Comparison of ENCODE assay signal across 33 mouse cellular contexts in the genomic region with DNA sequence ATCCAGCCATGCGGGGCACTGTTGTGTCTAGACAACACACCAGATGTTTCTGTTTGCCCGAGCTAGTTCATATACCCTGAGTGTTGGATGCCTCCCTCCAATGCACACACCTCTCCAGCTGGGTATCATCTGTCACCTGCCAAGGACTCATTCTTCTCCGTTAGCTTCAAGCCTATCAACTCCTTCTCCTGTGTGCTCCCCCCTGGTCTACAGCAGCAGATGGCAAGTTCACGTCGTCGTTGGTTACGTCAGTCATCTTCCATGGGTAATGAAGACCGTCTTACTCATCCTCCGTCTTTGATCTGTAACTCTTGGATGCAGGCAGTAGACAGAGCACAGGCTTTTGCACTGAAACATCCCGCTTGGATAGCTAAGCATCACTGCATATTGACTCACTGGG. TPM values are rescaled to one million over a fixed set of nuclear protein-coding genes. Genes with fewer than 3 reads are reported as not detected.
A peak's percentile ranks its signal among the peaks of the same experiment; 100 is the strongest.
DNase-seq lines count a peak whose midpoint lies in the region; ATAC-seq and TF ChIP-seq lines count a peak whose summit lies in the region.
"Had no signal": no experiment of that assay in that cellular context is flagged by ENCODE, and none has a peak within 500 bp of the region (broad histone marks: within the 10 kb centered on the region; RNA-seq: fewer than 3 reads in every experiment).

No protein-coding gene starts in this region.

- intact Hi-C loops in heart, adult 2 months (cut with DNase I), result no loop called here

- no peaks in the 10 kb centered on the region for H3K79me2 ChIP-seq in heart, adult 2 months (replicated peaks; ENCODE audit: control insufficient read depth, insufficient read depth, low read length)

- no peak overlapping the region for H3K9ac ChIP-seq in heart, adult 2 months (ENCODE audit: low read depth, low read length)
- H3K9ac ChIP-seq in hindbrain, postnatal 0 days (replicated peaks; ENCODE audit: low read length), result no peak overlapping the region
- H3K9ac ChIP-seq in hindbrain, embryonic 14.5 days, result no peak overlapping the region
- H3K9ac ChIP-seq in midbrain, embryonic 11.5 days (ENCODE audit: low read length), result no peak overlapping the region
- no peak overlapping the region for H3K9ac ChIP-seq in midbrain, postnatal 0 days (replicated peaks; ENCODE audit: low read length, poor library complexity, severe bottlenecking)
- H3K9ac ChIP-seq: embryonic facial prominence, embryonic 12.5 days; embryonic facial prominence, embryonic 15.5 days; forebrain, postnatal 0 days; heart, embryonic 13.5 days; hindbrain, embryonic 15.5 days had no signal

- no peak overlapping the region for H3K4me2 ChIP-seq in hindbrain, postnatal 0 days (ENCODE audit: low read depth, low read length)
- no peak overlapping the region for H3K4me2 ChIP-seq in hindbrain, embryonic 14.5 days (replicated peaks)
- H3K4me2 ChIP-seq in midbrain, embryonic 11.5 days, result no peak overlapping the region
- H3K4me2 ChIP-seq in midbrain, postnatal 0 days (ENCODE audit: low read depth, low read length, poor library complexity, severe bottlenecking), result no peak overlapping the region
- H3K4me2 ChIP-seq: embryonic facial prominence, embryonic 12.5 days; embryonic facial prominence, embryonic 15.5 days; heart, embryonic 13.5 days; hindbrain, embryonic 15.5 days had no signal

- H3K36me3 ChIP-seq in heart, adult 2 months (ENCODE audit: control insufficient read depth, insufficient read depth, low read length), result no peaks in the 10 kb centered on the region
- H3K36me3 ChIP-seq in hindbrain, postnatal 0 days (ENCODE audit: insufficient read depth, low read length), result no peaks in the 10 kb centered on the region
- no peaks in the 10 kb centered on the region for H3K36me3 ChIP-seq in hindbrain, embryonic 14.5 days (replicated peaks; ENCODE audit: control insufficient read depth, insufficient read depth)
- no peaks in the 10 kb centered on the region for H3K36me3 ChIP-seq in midbrain, embryonic 11.5 days (ENCODE audit: control insufficient read depth, insufficient read depth, low read length)
- no peaks in the 10 kb centered on the region for H3K36me3 ChIP-seq in midbrain, postnatal 0 days (ENCODE audit: insufficient read depth, low read length)
- H3K36me3 ChIP-seq: embryonic facial prominence, embryonic 12.5 days; embryonic facial prominence, embryonic 15.5 days; G1E; heart, embryonic 10.5 days; heart, embryonic 13.5 days; hindbrain, embryonic 15.5 days had no signal

- ATAC-seq in hindbrain, postnatal 0 days, result peak; percentile 24; the same call in 1 of the 2 replicates
- no peak for ATAC-seq in hindbrain, embryonic 14.5 days (ENCODE audit: low FRiP score)
- ATAC-seq in midbrain, embryonic 11.5 days (ENCODE audit: low FRiP score), result no peak
- ATAC-seq in midbrain, postnatal 0 days (ENCODE audit: low FRiP score), result no peak
- ATAC-seq: forebrain, embryonic 14.5 days; forebrain, postnatal 0 days; inflammation-experienced regulatory T-cells, adult 6 months; intestine, embryonic 16.5 days; Patski had no signal

- no peak for TF ChIP-seq POLR2A in heart, adult 2 months (IDR thresholded peaks at IDR 0.05; ENCODE audit: insufficient read depth, low read depth, low read length)
- TF ChIP-seq POLR2A in brain, embryonic 14.5 days (IDR thresholded peaks at IDR 0.05; ENCODE audit: borderline replicate concordance, extremely low read depth, insufficient read depth, insufficient read length, poor library complexity, severe bottlenecking), result no peak

- H3K4me3 ChIP-seq in heart, adult 2 months, result no peak overlapping the region
- no peak overlapping the region for H3K4me3 ChIP-seq in hindbrain, postnatal 0 days (ENCODE audit: low read length)
- H3K4me3 ChIP-seq in hindbrain, embryonic 14.5 days (replicated peaks; ENCODE audit: low read length), result no peak overlapping the region
- H3K4me3 ChIP-seq in midbrain, embryonic 11.5 days (ENCODE audit: low read depth, low read length), result no peak overlapping the region
- no peak overlapping the region for H3K4me3 ChIP-seq in midbrain, postnatal 0 days (ENCODE audit: low read depth, low read length)
- H3K4me3 ChIP-seq: embryonic facial prominence, embryonic 12.5 days; embryonic facial prominence, embryonic 15.5 days; gastrocnemius, adult 2 months; heart, embryonic 10.5 days; heart, embryonic 13.5 days; hindbrain, embryonic 15.5 days had no signal

- WGBS in heart, adult 2 months, result 74% methylated on average over 10 of the region's 10 CpGs
- 48% methylated on average over 10 of the region's 10 CpGs for WGBS in hindbrain, postnatal 0 days
- WGBS in hindbrain, embryonic 14.5 days, result 57% methylated on average over 10 of the region's 10 CpGs
- WGBS in midbrain, embryonic 11.5 days, result 80% methylated on average over 10 of the region's 10 CpGs
- WGBS in midbrain, postnatal 0 days, result 68% methylated on average over 10 of the region's 10 CpGs

- peak; percentile 33 for DNase-seq in heart, adult 11 months
- no peak for DNase-seq in heart, adult 2 months
- peak; percentile 18 for DNase-seq in hindbrain, postnatal 0 days (ENCODE audit: low spot score)
- no peak for DNase-seq in hindbrain, embryonic 14.5 days (ENCODE audit: low spot score)
- DNase-seq in midbrain, embryonic 11.5 days (ENCODE audit: low spot score, missing footprints), result peak; percentile 75
- DNase-seq in midbrain, postnatal 0 days (ENCODE audit: low spot score), result no peak
- peak; percentile 30 for DNase-seq in brain, embryonic 14.5 days (ENCODE audit: low read depth)
- DNase-seq: adrenal gland, postnatal 10 days; adrenal gland, postnatal 36 days; B cell, adult 2 months; cerebellum, adult 11-12 months; cerebellum, adult 8-10 months; cerebellum, postnatal 10 days; cerebellum, postnatal 36 days; embryo, embryonic 11 days; forebrain, postnatal 0 days; gastrocnemius, adult 2 months; gastrocnemius, postnatal 14 days; heart, adult 18-20 months; heart, postnatal 14 days; heart, postnatal 4 days had no signal

- H3K27ac ChIP-seq in heart, adult 2 months, result no peak overlapping the region
- H3K27ac ChIP-seq in hindbrain, postnatal 0 days, result no peak overlapping the region
- H3K27ac ChIP-seq in hindbrain, embryonic 14.5 days, result no peak overlapping the region
- no peak overlapping the region for H3K27ac ChIP-seq in midbrain, embryonic 11.5 days (ENCODE audit: low read depth, low read length)
- H3K27ac ChIP-seq in midbrain, postnatal 0 days (ENCODE audit: low read depth, low read length), result no peak overlapping the region
- H3K27ac ChIP-seq: embryonic facial prominence, embryonic 12.5 days; embryonic facial prominence, embryonic 15.5 days; gastrocnemius, adult 2 months; heart, embryonic 10.5 days; heart, embryonic 13.5 days; hindbrain, embryonic 15.5 days had no signal

- TF ChIP-seq EP300 in heart, adult 2 months (IDR thresholded peaks at IDR 0.05; ENCODE audit: insufficient read depth, low read depth, low read length), result no peak

- H3K4me1 ChIP-seq in heart, adult 2 months (ENCODE audit: control insufficient read depth, insufficient read depth, low read length), result no peaks in the 10 kb centered on the region
- no peaks in the 10 kb centered on the region for H3K4me1 ChIP-seq in hindbrain, postnatal 0 days (ENCODE audit: insufficient read depth, low read length)
- H3K4me1 ChIP-seq in hindbrain, embryonic 14.5 days (replicated peaks; ENCODE audit: control insufficient read depth, insufficient read depth, low read length), result peaks cover 7% of the 10 kb centered on the region; the same call in 1 of the 2 replicates
- H3K4me1 ChIP-seq in midbrain, embryonic 11.5 days (ENCODE audit: control insufficient read depth, insufficient read depth, low read length), result no peaks in the 10 kb centered on the region
- no peaks in the 10 kb centered on the region; the same call in 1 of the 2 replicates for H3K4me1 ChIP-seq in midbrain, postnatal 0 days (ENCODE audit: insufficient read depth, low read length)
- H3K4me1 ChIP-seq: embryonic facial prominence, embryonic 12.5 days; embryonic facial prominence, embryonic 15.5 days; heart, embryonic 10.5 days had no signal

- no peaks in the 10 kb centered on the region; the same call in 1 of the 2 replicates for H3K27me3 ChIP-seq in heart, adult 2 months (ENCODE audit: control insufficient read depth, insufficient read depth, low read length)
- no peaks in the 10 kb centered on the region for H3K27me3 ChIP-seq in hindbrain, postnatal 0 days (ENCODE audit: insufficient read depth, low read length)
- no peaks in the 10 kb centered on the region for H3K27me3 ChIP-seq in hindbrain, embryonic 14.5 days (ENCODE audit: control insufficient read depth, insufficient read depth, low read length)
- no peaks in the 10 kb centered on the region for H3K27me3 ChIP-seq in midbrain, embryonic 11.5 days (ENCODE audit: control insufficient read depth, insufficient read depth, low read length)
- H3K27me3 ChIP-seq in midbrain, postnatal 0 days (ENCODE audit: insufficient read depth, low read length), result no peaks in the 10 kb centered on the region; the same call in 1 of the 2 replicates
- H3K27me3 ChIP-seq: embryonic facial prominence, embryonic 12.5 days; embryonic facial prominence, embryonic 15.5 days; hindbrain, embryonic 15.5 days had no signal

- no peak for TF ChIP-seq CTCF in heart, adult 2 months (IDR thresholded peaks at IDR 0.05)
- no peak for TF ChIP-seq CTCF in hindbrain, postnatal 0 days (IDR thresholded peaks at IDR 0.05; ENCODE audit: low read depth)
- TF ChIP-seq CTCF in midbrain, postnatal 0 days (IDR thresholded peaks at IDR 0.05), result no peak
- TF ChIP-seq CTCF in brain, embryonic 14.5 days (IDR thresholded peaks at IDR 0.05; ENCODE audit: borderline replicate concordance, extremely low read depth, insufficient read depth, insufficient read length), result no peak

- H3K9me3 ChIP-seq in hindbrain, postnatal 0 days (ENCODE audit: low read length), result no peaks in the 10 kb centered on the region
- H3K9me3 ChIP-seq in hindbrain, embryonic 14.5 days (ENCODE audit: control insufficient read depth, low read length), result no peaks in the 10 kb centered on the region
- no peaks in the 10 kb centered on the region for H3K9me3 ChIP-seq in midbrain, embryonic 11.5 days (ENCODE audit: control insufficient read depth, low read length)
- H3K9me3 ChIP-seq in midbrain, postnatal 0 days (ENCODE audit: low read length), result no peaks in the 10 kb centered on the region
- H3K9me3 ChIP-seq: embryonic facial prominence, embryonic 12.5 days; embryonic facial prominence, embryonic 15.5 days; heart, embryonic 10.5 days; heart, embryonic 13.5 days; hindbrain, embryonic 15.5 days had no signal

RNA-seq across cellular contexts. Expression of a gene that starts 42.8 kb away (rescaled TPM):
- 1 to 10 TPM; 1.9 to 2.1 TPM for total RNA-seq in heart, adult 2 months (2021)
- 0.02 TPM in 1 of 2 replicates, not detected in the other for polyA plus RNA-seq in heart, adult 2 months (2012; rRNA removed)
- 0.26 TPM in 1 of 2 replicates, not detected in the other for total RNA-seq in hindbrain, postnatal 0 days (2014; rRNA removed)
- polyA plus RNA-seq in hindbrain, postnatal 0 days (2015; fragmentation: Nextera tagmentation; extraction: Ambion mirVana), result 0.68 TPM in 2 replicates
- 0.46 and 1.1 TPM in 2 replicates for polyA plus RNA-seq in hindbrain, embryonic 14.5 days (2014; fragmentation: Nextera tagmentation; extraction: Ambion mirVana)
- 0.14 and 0.20 TPM in 2 replicates for polyA plus RNA-seq in midbrain, embryonic 11.5 days (2014; fragmentation: Nextera tagmentation; extraction: Ambion mirVana)
- 0.38 and 1.2 TPM in 2 replicates for total RNA-seq in midbrain, postnatal 0 days (2014; rRNA removed)
- polyA plus RNA-seq in midbrain, postnatal 0 days (2015; fragmentation: Nextera tagmentation; extraction: Ambion mirVana), result 0.54 and 0.91 TPM in 2 replicates
- 0.15 and 0.62 TPM in 2 replicates for polyA plus RNA-seq in brain, embryonic 14.5 days (2012; rRNA removed)
- total RNA-seq: G1E; gastrocnemius, adult 2 months; gastrocnemius, postnatal 14 days; gastrocnemius, postnatal 4 days had no signal
- polyA plus RNA-seq: embryonic facial prominence, embryonic 12.5 days; forebrain, embryonic 11.5 days; G1E; inflammation-experienced regulatory T-cells, adult 6 months; intestine, embryonic 16.5 days; Patski had no signal

Comparison
In these comparisons a context has a peak if more than half of its experiments do, and no peak if none do; other contexts are left out.
1. DNase-seq: peak in heart, adult 11 months (single experiment), hindbrain, postnatal 0 days (single experiment), midbrain, embryonic 11.5 days (single experiment) and brain, embryonic 14.5 days (single experiment); none in heart, adult 2 months (0 of 2), hindbrain, embryonic 14.5 days (single experiment) and midbrain, postnatal 0 days (single experiment).